Mouse (Mus musculus): Measurements from ENCODE around the gene Acr.

Acr gene

GRCm38 (mm10) chr15:89622312-89622958 is 54.3 kb downstream of the Acr start:
- in situ Hi-C loops (cut with MboI; ENCODE audit: unreplicated experiment in 2 of 2), result loop anchor here (5.0 to 10.0 kb wide), 3 partner anchors 1680 to 1952 kb away; partner anchors contain the start of gene Slc2a13 (in 1 of the 2)

- in situ Hi-C loops (cut with MboI; ENCODE audit: unreplicated experiment in 2 of 2), result loop anchor here (5.0 to 10.0 kb wide), 3 partner anchors 1679 to 1952 kb away; partner anchors contain the start of gene Slc2a13 (in 1 of the 2)
These were observed 55.0 kb downstream of the Acr start for GRCm38 (mm10) chr15:89622959-89623625.

GRCm38 (mm10) chr15:89623626-89623959 is 55.5 kb downstream of the Acr start:
- in situ Hi-C loops (cut with MboI; ENCODE audit: unreplicated experiment in 2 of 2), result loop anchor here (5.0 to 10.0 kb wide), 3 partner anchors 1679 to 1951 kb away; partner anchors contain the start of gene Slc2a13 (in 1 of the 2)

All from v-Abl transformed pro-B cells (cell line).